Mouse (Mus musculus) regulatory T cell (primary cell): ENCODE results near the gene Thbs2.

Source experiments
- in situ Hi-C: fragments of 300-600 bp; cut with MboI, MseI; formaldehyde crosslinking; loops from one replicate; pipeline ENCODE4 v1.15.1; 2025; ENCODE audit warnings: high pct_unique_total_duplicates

Thbs2 gene

DNA sequence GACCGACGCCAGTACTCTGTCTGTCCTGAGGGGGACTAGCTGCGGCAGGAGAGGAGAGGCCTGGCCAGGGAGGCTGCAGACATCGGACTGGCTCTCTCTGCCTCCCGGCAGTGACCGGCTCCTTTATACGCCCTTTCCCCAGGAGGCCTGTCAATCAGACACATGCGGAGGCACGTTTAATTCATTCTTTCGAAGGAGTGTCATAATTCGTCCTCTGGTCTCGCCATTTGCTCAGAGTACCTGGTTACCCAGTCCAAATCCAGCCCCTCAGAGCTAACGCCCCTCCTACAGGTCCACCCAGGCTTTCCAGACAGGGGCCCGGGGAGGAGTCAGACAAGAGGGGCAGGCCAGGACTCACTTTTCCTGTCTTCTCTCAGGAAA lies at the start of gene Thbs2:
Gene Thbs2 (minus strand): TSS at position 242 of the 381 bp plus-strand sequence.
- in situ Hi-C loops = no loop called here

- in situ Hi-C loops = loop anchor here (5.0 to 25.0 kb wide), 2 partner anchors 102 to 1452 kb away; no protein-coding TSS in a partner anchor
These were observed 41.5 kb upstream of the Thbs2 start for GRCm38 (mm10) chr17:14735493-14736004.

- in situ Hi-C loops = loop anchor here (25.0 kb wide), 1 partner anchor 1453 kb away; no protein-coding TSS in a partner anchor
These were observed 40.3 kb upstream of the Thbs2 start for GRCm38 (mm10) chr17:14734380-14734779.

GRCm38 (mm10) chr17:14733941-14734340 lies 39.9 kb upstream of the Thbs2 start:
- in situ Hi-C loops = loop anchor here (25.0 kb wide), 1 partner anchor 1453 kb away; no protein-coding TSS in a partner anchor

- in situ Hi-C loops = loop anchor here (25.0 kb wide), 1 partner anchor 1454 kb away; no protein-coding TSS in a partner anchor
These were observed 39.0 kb upstream of the Thbs2 start for GRCm38 (mm10) chr17:14733027-14733426.

GRCm38 (mm10) chr17:14730629-14731028 lies 36.6 kb upstream of the Thbs2 start:
- in situ Hi-C loops = loop anchor here (25.0 kb wide), 1 partner anchor 1457 kb away; no protein-coding TSS in a partner anchor

GRCm38 (mm10) chr17:14727481-14727880 lies 33.4 kb upstream of the Thbs2 start:
- in situ Hi-C loops = loop anchor here (25.0 kb wide), 1 partner anchor 1460 kb away; no protein-coding TSS in a partner anchor

GRCm38 (mm10) chr17:14724786-14725185 lies 30.8 kb upstream of the Thbs2 start:
- in situ Hi-C loops = loop anchor here (25.0 kb wide), 1 partner anchor 1463 kb away; no protein-coding TSS in a partner anchor

- in situ Hi-C loops = no loop called here
These were observed 27.3 kb upstream of the Thbs2 start for GRCm38 (mm10) chr17:14721325-14721724.

DNA sequence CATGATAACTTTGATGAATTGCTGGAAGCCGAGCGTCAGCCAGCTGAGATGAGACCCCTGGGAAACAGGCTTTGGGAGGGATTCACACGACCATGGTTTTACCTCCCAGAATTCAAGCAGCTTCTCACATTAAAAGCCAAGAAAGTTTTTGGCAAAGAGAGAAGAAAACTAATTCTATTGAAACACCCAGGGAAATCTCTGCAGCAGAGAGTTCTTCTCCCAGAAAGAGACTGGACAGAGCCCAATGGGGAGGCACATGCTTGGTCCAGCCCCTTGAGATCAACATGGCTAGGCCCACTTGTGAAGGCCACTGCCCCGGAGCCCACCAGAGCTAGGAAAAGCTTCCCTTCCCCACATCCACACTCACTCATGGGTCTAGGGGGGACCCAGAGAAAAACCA lies 26.9 kb upstream of the Thbs2 start:
- in situ Hi-C loops = no loop called here

GRCm38 (mm10) chr17:14720227-14720626 lies 26.2 kb upstream of the Thbs2 start:
- in situ Hi-C loops = no loop called here

- in situ Hi-C loops = no loop called here
These were observed 24.8 kb upstream of the Thbs2 start for GRCm38 (mm10) chr17:14718801-14719200.

DNA sequence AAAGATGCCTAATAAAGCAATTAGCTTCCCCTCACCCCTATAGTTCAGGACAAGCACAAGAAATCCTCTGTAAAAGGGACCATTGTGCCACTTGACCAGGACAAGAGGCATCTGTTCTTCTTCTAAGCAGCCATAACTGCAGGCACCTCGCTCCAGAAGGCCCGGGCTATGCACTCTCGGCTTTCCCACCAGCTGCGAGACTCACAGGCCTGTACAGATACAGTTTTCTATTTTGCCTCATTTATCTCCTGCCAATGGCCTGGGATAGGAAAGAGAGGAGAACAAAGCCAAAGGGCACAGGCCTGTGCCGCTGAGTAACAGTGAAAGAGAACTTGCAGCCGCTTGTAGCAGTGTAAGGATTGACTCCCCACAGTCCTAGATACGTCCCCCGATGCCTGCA lies 20.7 kb upstream of the Thbs2 start:
- in situ Hi-C loops = no loop called here

DNA sequence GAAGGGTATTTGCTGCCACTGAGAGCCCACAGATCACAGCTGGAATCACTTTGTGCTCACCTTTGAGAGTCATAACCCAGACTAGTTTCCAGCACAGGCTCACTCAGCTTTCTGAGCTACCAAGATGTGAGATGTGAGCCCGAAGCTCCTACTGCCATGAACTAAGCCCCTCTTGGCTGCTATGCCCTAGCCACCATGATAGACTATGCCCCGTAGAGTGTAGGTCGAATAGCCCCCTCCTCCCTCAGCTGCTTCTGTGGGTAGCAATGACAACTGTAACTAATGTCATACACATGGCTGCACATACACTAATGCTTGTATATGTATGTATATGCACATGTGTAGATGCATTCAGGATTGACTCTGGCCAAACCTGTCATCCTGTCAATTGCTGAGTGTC lies 20.3 kb upstream of the Thbs2 start:
- in situ Hi-C loops = no loop called here

DNA sequence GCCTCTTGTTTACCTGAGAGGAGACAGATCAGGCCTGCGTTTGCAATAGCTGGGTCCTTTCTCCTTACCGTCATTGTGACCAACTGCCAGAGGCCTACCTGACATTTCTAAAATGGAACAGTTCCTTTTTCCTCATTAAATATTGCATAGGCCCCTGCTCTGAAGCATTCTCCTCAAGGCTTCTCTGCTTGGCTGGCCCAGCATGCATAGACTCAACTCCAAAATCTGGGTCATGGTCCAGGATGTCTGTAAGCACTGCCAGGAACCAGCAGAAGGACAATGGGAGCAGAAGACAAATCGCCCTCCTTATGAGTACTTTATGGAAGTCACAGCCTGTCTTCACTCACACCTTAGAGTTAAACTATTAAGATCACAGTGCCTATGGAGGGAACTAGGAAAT lies 17.7 kb upstream of the Thbs2 start:
- in situ Hi-C loops = no loop called here

DNA sequence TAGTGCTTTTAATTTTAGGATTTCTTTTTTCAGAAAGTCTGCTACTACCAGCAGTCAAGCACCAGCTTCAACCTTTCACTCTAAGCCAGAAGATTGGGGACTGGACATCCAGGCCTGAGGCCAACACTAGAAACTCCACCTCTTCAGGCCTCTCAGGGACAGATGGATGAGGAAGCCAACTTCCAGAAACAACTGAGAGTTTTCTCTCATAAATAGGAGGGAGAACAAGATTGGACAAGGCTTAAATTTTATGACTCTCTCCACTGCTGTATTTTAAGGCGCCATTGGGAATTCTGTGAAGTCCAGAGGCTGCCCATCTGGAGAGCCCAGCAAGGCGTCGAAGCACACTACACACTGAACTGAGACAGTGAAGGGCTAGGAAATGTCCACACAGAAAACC lies 17.0 kb upstream of the Thbs2 start:
- in situ Hi-C loops = no loop called here

GRCm38 (mm10) chr17:14706066-14706465 lies 12.0 kb upstream of the Thbs2 start:
- in situ Hi-C loops = no loop called here

GRCm38 (mm10) chr17:14705466-14705865 lies 11.4 kb upstream of the Thbs2 start:
- in situ Hi-C loops = no loop called here

- in situ Hi-C loops = no loop called here
These were observed 9.7 kb upstream of the Thbs2 start for GRCm38 (mm10) chr17:14703771-14704170.

DNA sequence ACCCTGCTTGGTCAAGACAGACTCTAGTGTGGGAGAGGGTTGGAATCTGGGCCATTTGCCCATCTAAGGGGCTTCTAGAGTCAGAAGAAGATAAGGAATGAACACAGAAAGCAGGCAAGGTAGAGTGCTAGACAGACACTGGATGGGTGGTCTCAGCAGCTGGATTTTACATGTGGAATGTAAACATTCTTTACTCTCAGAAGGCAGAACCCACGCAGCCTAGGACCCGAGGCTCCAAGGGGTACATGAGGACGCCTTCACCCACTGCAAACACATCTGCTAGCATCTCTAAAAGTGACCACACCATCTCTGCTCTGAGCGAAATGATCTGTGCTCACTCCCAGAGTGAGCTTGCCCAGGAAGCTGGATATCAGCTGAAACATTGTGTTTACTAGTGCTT lies 9.2 kb upstream of the Thbs2 start:
- in situ Hi-C loops = no loop called here

DNA sequence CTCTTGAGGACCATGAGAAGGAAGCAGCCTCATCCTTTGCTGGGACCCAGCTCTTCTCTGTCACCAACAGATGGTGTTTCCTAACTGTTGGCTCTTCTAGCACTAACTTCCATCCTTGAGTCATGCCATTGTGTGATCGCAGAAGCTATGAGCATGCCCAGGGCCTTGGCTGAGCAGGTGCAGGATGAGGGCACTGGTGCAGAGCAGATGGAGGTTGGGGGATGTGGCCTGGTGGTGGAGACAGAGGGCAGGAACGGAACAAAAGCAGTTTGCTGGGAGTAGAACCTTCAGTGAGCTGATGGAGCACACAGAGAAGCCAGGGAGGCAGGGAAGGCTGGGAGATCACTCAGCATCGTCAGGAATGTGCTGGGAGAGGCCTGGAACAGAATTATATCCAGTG lies 8.7 kb upstream of the Thbs2 start:
- in situ Hi-C loops = no loop called here

GRCm38 (mm10) chr17:14701891-14702290 lies 7.9 kb upstream of the Thbs2 start:
- in situ Hi-C loops = no loop called here

GRCm38 (mm10) chr17:14700204-14700603 lies 6.2 kb upstream of the Thbs2 start:
- in situ Hi-C loops = no loop called here

DNA sequence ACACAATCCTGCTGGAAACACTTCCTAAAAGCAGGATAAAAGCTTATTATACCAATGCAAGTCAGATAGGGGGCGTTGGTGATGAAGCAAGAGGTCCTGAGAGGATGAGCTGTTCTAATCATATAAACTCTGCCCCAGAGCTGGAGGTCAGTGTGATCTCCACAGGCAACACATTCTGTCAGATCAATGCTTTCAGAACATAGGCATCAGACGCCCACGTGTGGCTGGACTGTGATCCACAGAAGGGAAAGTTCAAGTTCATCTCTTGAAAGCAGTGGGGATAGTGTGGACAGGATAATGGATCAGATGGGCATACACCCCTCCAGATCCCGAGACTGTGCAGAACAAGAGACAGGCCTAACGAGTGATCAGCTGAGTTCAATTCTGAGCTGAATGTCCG lies 4.2 kb upstream of the Thbs2 start:
- in situ Hi-C loops = no loop called here
